Mouse (Mus musculus): ENCODE measurements around the gene Hmbs.
"Not testable (repeated sequence)": the region's sequence is repeated elsewhere in the genome, so short reads cannot be mapped to it uniquely, and the experiment has no call there.

Gene Hmbs

DNA sequence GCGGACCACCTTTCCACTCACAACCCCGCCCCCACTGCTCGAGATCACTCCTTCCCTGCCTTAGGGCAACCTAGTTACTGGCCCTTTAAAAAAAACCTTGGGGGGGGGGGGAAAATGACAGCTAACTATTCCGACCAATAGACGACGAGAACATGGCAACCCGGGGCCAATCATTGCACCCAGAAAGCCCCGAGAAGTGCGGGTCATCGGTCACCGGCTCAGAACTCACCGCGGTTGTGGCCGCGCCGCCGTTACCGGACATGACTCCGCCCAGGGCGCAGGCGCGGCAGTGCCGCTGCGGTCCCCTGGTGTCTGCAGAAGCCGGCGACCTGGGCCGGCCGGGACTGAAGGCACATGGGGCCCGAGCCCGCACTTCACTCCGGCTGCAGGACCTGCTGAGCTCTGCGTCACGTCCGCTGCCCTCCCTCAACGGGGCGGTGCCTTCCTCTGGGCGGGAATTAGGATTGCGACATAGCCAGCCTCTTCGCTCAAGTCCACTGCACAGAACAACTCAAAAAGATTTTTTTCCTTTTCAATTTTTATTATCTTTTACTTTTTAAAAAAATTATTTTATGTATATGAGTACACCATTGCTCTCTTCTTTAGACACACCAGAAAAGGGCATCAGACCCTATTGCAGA, at the start of gene Hmbs:
Gene Hmbs (minus strand): TSS at position 448 of the 641 bp plus-strand sequence.
- DNase-seq (ENCODE audit: low spot score in 2 of 2) = peak; percentile 61 to 82

DNA sequence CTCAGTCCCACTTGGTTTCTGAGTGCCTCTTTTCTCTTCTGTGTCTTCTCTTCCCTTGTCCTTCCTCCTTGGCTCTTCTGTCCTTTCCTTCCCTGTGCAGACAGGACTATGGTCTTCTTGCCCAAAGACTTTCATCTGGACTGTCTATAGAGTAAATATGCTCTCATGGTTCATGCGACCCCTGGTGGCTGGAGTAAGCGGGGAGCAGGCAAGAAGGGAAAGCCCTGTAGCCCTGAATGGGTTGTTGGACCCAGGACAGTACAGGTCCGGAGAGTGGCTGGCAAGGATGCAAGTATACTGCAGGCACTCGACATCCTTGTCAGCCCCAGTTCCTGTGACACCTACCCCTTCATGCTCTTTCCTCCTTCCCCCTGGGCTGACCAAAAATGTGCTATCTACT, 47.4 kb upstream of the Hmbs start:
- DNase-seq (ENCODE audit: low spot score in 2 of 2) = peak; percentile 61 to 78

DNA sequence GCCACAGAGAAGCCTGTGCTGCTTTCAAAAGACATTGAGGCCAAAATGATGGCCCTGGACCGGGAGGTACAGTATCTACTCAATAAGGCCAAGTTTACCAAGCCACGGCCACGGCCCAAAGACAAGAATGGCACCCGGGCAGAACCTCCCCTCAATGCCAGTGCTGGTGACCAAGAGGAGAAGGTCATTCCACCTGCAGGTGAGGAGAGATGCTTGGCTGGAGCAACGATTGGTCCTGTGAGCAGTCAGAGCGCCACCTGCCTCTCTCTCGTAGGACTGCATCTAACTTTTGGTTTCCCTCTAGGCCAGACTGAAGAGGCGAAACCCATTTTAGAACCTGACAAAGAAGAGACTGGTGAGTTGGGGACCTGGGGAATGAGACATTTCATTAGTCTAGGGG, 45.2 kb upstream of the Hmbs start:
- peak in 1 of 2 experiments; percentile 53 for DNase-seq (ENCODE audit: low spot score in 2 of 2)

DNA sequence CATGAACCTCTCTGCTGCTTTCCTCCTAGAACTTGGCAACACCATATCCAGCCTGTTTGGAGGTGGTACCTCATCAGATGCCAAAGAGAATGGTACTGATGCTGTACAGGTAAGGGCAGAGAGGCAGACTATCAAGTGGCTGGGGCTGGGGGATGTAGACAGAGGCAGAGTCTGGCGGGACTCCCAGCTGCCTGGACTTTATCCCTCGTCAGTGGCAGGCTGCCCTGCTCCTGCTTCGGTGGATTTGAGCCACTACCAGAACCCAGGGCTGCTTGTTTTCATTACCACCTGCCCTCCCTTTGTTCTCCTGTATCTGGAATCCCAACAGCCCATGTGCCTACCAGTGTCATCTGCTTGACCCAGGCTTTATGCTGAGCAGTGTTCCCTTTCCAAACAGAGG, 43.2 kb upstream of the Hmbs start:
- DNase-seq (ENCODE audit: low spot score in 2 of 2) = no peak

DNA sequence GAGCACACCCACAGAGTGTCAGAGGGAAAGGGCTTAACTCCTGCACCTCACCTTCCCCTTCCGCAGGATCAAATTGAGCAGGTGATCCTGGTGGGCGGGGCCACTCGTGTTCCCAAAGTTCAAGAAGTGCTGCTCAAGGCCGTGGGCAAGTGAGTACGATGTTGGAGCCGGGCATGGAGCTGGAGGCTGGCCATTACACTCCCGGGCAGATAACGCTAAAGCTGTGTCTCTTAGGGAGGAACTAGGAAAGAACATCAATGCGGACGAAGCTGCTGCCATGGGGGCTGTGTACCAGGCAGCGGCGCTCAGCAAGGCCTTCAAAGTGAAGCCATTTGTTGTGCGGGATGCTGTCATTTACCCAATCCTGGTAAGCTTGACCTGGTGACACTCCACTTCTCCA, 40.6 kb upstream of the Hmbs start:
- no peak for DNase-seq (ENCODE audit: low spot score in 2 of 2)

DNA sequence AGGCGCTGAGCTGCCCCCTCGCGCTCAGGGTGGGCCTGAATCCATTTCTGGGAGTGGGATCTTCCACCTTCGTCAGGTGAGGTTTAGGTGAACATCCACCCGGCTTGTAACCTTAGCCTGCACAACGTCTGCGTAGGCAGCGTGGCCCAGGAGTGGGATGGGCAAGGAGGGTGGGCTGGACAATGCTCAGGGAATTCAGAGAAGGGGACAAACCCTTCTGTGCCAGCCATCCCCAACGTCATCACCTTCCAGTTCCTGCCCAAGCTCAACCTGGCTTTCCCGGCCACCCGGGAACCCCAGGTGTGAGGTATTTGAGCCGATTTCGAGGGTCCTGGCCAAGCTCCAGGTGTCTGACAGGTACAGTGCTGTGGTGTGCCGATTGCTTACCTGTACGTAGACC, 35.8 kb upstream of the Hmbs start:
- DNase-seq (ENCODE audit: low spot score in 2 of 2) = no peak

DNA sequence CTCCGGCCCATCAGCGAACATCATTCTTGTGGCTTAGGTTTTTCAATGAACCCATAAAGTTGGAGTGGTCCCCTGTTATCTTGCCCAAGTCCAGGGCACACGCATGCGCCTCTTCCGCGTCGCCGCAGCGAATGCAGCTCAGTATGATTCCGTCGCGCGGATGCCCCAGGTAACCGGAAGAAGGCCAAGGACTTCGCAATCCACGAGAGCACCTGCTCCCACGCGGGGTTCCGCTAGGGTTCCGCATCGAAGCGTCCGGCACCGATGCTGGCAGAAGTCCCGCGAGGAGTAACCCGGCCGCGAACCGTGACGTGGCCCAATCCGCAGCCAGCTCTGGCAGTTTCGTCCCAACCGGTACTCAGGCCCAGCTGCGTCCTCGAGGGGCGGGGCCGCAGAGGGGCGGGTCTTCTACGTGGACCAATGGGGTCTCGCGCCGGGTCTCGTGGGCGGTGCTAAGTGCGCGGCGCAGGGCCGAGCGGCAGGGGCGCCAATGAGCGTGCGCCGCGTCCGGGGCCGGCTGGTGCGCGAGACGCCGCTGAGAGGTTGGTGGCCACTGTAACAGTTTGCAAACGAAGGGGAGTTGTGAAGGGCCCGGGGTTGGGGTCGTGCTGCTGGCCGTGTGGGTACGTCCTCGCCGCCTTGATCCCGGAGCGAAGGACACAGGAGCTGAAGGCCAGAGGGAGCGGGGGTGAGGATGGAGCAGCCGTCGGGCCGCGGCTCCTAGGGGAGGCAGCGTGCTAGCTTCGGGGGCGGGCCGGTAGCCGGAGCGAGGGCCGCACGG, 35.2 kb upstream of the Hmbs start, which contains the start of gene Hyou1:
Gene Hyou1 (plus strand): TSS at position 437 of the 781 bp plus-strand sequence.
- peak; percentile 99 to 100 for DNase-seq (ENCODE audit: low spot score in 2 of 2)

DNA sequence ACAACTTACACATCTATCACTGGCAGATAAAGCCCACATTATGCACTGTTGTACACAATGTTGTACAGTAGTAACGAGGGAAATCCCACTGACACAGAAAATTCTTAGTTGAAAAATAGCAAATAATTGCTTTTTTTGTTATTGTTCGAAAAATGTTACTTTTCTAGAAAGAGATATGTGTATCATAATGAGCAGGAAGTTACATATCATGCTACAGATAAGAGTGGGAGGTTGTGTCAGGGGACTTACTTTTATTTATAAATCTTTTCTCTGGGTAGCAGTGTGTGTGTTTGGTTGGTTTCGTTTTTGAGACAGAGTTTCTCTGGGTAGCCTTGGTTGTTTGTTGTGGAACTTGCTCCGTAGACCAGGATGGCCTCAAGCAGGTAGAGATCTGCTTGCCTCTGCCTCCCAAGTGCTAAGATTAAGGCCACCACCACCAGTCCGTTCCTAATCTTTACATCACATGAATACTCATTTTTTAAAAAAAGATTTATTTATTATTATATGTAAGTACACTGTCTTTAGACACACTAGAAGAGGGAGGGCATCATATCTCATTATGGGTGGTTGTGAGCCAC, 34.2 kb upstream of the Hmbs start:
- no peak for DNase-seq (ENCODE audit: low spot score in 2 of 2)

DNA sequence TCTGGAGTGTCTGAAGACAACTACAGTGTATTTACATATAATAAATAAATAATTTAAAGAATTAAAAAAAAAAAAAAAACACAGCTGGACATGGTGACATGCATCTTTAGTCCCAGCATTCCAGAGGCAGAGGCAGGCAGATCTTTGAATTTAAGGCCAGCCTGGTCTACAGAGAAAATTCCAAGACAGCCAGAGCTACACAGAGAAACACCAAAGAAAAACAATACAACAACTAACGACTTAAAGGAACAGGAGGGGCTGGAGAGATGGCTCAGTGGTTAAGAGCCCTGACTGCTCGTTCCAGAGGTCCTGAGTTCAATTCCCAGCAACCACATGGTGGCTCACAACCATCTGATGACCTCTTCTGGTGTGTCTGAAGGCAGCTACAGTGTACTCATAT, 33.3 kb upstream of the Hmbs start:
- not testable (repeated sequence) for DNase-seq (ENCODE audit: low spot score in 2 of 2)

DNA sequence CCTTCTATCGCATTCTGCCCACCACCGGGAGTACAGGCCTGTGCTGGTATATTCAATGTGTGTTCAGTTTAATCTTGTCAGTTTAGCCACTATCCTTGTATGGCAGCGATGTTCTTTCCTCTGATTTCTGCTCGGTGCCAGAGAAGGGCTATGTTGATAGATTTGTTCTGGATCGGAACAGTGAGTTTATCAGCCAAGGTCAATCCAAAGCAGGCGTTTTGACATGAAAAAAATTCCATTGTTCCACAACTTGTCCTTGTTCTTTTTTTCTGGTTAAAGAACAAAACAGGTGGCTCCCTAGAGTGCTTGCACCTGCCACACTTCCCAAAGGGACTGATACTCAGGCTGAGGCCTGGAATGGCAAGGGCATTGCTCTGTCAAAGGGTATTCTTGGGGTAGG, 32.1 kb upstream of the Hmbs start:
- DNase-seq (ENCODE audit: low spot score in 2 of 2) = no peak

DNA sequence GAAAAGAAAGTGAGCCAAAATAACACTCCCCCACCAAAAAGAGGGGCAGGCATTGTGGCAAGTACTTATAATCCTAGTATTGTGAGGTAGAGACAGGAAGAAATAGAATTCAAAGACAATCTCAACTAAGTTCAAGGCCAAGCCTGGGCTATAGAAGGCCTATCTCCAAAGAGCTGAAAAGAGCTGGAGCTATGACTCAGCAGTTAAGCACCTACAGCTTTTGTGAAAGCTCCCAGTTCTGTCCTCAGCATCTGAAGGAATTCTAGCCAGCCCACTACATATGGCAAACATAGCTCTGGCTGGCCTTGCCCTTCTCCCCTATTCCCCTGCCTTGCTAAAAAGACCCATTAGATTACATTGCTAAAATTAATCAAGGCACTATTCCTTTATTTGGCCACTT, 29.4 kb upstream of the Hmbs start:
- no peak for DNase-seq (ENCODE audit: low spot score in 2 of 2)

DNA sequence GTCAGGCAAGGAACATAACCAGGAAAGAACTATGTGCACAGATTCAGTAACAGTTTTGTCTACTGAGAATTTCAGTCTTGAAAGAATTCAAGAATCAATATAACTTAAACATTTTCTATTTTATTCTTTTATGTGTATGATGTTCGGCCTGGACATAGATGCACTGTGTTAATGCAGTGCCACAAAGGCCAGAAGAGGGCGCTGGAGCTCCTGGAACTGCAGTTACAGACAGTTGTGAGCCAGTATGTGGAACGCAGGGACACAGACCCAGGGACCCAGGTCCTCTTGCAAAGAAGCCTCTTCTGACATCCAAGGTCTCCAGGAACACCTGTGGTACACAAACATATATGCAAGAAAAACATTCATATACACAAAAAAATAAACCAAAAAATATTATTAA, 20.5 kb upstream of the Hmbs start:
- no peak for DNase-seq (ENCODE audit: low spot score in 2 of 2)

DNA sequence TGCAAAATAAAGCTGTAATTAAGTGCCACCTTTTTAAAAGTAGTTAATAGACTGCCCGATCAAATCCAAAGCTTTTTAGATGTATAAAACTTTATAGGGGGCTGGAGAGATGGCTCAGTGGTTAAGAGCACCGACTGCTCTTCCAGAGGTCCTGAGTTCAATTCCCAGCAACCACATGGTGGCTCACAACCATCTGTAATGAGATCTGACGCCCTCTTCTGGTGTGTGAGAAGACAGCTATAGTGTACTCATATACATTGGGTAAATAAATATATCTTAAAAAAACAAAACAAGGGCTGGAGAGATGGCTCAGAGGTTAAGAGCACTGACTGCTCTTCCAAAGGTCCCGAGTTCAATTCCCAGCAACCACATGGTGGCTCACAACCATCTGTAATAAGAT, 17.9 kb upstream of the Hmbs start:
- DNase-seq (ENCODE audit: low spot score in 2 of 2) = not testable (repeated sequence)

DNA sequence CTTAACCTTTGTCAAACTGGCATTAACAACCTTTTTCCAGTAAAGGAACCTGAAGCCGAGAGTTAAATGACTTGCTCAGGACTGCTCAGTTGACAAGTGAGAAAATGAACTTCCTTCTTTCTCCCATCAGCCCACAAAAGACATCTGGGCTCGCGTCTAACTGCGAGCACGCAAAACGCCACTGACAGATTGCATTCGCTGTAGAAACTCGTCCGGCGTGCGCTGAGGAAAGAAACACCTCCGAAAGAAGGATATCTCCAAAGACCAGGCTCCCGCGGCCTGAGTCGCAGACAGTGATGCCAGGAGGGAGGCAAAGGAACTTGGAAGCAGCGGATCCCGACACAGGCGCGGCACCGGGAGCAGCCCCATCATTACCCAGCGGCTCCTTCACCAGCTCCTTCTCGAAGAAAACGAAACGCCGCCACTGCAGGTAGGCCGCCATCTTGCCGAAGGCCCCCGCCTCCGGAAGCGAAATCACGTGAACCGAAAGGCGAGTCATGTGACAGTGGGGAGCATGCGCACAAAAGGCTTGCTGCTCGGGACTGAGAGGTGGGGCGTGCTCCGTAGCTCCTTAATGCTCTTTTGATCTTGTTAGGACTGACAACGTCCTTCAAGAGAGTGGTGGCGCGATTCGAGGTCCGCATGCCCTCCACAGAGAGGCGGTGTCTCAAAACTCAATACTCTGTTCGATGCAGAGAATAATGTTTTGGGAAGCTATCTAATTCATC, 17.3 kb upstream of the Hmbs start, which contains the start of gene Vps11:
Gene Vps11 (minus strand): TSS at position 481 of the 728 bp plus-strand sequence.
- peak; percentile 89 to 95 for DNase-seq (ENCODE audit: low spot score in 2 of 2)

DNA sequence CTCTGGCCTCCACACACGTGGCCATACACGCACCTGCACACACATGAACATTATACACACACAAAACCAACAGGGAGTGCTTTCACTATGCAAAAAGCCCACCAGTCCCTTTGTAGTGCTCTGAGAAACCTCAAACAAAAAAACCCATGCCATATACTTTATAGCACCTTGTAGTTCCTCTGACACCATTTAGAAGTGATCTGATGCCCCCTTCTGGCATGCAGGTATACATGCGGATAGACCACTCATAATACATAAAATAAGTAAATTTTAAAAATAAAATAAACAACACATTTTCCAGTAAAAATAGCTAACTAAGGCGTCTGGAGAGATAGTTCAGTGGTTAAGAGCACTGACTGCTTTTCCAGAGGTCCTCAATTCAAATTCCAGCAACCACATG, 13.2 kb upstream of the Hmbs start:
- no peak for DNase-seq (ENCODE audit: low spot score in 2 of 2)

DNA sequence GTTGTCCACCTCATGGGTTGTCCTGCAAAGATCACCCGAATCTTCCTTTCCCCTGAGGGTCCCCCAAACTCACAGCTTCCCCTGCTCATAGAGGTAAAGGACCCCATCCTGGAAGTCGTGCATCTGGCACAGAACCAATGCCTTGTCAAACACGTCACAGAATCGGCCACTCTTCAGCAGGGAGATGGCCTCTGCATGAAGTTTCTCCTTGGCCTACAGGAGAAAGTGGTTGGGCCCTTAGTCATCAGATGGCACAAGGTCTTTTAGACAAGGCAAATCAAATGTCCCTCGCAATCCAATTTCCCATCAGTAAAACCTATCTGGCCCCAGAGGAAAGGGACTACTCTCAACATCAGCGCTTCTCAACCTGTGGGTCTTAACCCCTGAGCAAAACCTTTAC, 9.1 kb upstream of the Hmbs start:
- DNase-seq (ENCODE audit: low spot score in 2 of 2) = no peak

DNA sequence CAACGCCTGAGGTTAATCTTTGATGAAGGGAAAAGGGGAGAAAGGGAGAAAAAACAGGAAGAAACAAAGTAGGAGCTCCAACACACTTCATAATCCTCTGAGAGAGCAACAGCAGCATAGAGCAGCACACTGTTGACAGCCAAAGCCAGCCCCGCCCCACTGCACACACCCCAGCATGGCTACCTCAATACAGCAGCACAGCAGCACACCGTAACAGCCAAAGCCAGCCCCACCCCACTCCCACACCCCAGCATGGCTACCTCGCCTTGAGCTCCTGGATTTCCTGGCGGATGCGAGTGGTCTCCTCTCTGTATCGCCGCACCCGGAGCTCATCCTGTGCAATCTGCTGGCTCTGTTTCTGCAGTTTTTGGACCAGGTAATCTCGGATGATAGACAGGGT, 8.3 kb upstream of the Hmbs start:
- no peak for DNase-seq (ENCODE audit: low spot score in 2 of 2)

DNA sequence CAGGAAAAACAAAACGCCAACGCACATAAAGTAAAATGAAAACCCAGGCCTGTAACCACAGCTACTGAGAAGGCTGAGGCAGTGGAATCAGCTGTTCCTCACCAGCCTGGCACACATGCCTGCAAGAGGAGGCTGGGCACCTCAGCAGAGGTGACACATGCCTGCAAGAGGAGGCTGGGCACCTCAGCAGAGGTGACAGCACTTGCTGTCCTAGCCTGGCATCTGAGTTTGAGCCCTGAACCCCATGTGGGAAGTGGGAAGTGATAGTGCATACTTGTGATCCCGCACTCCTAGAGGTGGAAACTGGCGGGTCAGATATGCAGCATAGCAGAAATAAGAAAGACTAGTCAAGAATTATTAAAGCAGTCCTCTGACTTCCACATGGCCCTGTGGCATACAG, 7.4 kb upstream of the Hmbs start:
- no peak for DNase-seq (ENCODE audit: low spot score in 2 of 2)

DNA sequence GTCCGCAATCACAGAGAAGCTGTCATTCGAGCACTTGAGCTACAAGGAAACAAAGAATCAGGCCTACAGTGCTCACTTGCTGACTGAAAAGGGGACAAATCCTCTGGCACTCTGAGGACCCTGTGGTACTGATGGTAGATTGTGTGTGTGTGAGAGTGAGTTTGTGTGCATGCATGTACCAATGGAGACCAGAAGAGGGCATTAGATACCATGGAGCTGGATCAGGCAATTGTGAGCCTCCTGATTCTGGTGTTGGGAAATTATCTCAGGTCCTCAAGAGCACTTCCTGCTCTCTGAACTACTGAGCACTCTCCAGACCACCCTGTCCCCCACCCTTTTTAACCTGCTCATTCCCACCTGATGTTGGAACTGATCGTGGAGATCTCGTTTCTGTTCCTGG, 4.5 kb upstream of the Hmbs start:
- DNase-seq (ENCODE audit: low spot score in 2 of 2) = no peak

DNA sequence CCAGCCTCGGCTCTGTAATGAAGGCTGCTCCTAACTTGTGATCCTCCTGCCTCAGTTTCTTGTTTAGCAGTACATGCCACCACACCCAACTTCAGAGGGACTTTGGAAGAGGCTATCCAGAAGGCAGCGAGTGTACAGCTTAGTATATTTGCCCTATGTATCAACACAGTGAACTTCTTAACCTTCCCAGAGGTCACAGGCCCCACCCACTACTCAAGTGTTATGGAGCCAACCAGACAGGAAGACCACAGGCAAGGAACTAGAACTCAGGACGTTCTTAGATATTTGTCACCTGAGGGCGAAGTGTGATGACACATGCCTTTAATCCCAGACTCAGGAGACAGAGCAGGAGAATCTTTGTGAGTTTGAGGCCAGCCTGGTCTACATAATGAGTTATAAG, 3.6 kb upstream of the Hmbs start:
- DNase-seq (ENCODE audit: low spot score in 2 of 2) = no peak

DNA sequence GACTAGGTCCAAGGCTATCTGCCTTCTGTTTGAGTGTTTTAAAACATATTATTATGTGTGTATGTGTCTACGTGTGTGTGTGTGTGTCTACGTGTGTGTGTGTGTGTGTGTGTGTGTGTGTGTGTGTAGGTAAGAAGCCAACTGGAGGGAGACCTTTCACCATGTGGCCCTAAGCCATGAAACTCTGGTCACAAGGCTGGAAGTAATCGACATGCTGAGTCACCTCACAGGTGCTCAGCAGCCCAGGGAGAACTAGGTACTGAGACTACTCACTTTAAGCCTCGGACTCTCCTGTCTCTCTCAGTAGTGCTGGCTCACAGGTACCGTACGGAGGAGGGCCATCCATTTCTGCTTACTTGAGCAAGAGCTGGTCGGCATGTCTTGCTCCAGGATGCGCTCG, 3.1 kb upstream of the Hmbs start:
- DNase-seq (ENCODE audit: low spot score in 2 of 2) = no peak
